Mouse (Mus musculus) stomach, embryonic 14.5 days (tissue): ENCODE data around the gene Rhox3h. TPM values are rescaled to one million over a fixed set of nuclear protein-coding genes. Genes with fewer than 3 reads are reported as not detected.
"Not testable (repeated sequence)": the region's sequence is repeated elsewhere in the genome, so short reads cannot be mapped to it uniquely, and the experiment has no call there.

Source experiments
- ATAC-seq: fragments of 200-750 bp; cut with Nextera tagmentation; 2 replicates; pipeline ENCODE4 v1.8.0; 2017; ENCODE audit warnings: low read depth, moderate TSS enrichment; ENCODE audit not compliant: insufficient number of reproducible peaks, insufficient read depth, low FRiP score
- H3K27ac ChIP-seq: fragments of 300-500 bp; sonication (generic); 2 replicates; pipeline ENCODE4 v1.5.1; 2014; ENCODE audit warnings: mild to moderate bottlenecking, low read length, moderate library complexity, mixed read lengths
- H3K27me3 ChIP-seq: fragments of 300-500 bp; sonication (generic); 2 replicates; pipeline ENCODE4 v1.6.1; 2014; ENCODE audit warnings: low read length, control low read depth, mixed read lengths; ENCODE audit not compliant: control insufficient read depth, insufficient read depth
- H3K36me3 ChIP-seq: fragments of 300-500 bp; sonication (generic); 2 replicates; pipeline ENCODE4 v1.6.1; 2014; ENCODE audit warnings: mild to moderate bottlenecking, control low read depth, low read length, moderate library complexity, mixed read lengths; ENCODE audit not compliant: control insufficient read depth, insufficient read depth
- H3K4me1 ChIP-seq: fragments of 300-500 bp; sonication (generic); 2 replicates; pipeline ENCODE4 v1.6.1; 2014; ENCODE audit warnings: low read length, control low read depth, mixed read lengths; ENCODE audit not compliant: control insufficient read depth, insufficient read depth
- H3K4me2 ChIP-seq: fragments of 300-500 bp; sonication (generic); replicated peaks from 2 replicates; pipeline ENCODE4 v1.6.1; 2014; ENCODE audit warnings: low read depth, low read length, control low read depth
- H3K4me3 ChIP-seq: fragments of 300-500 bp; sonication (generic); 2 replicates; pipeline ENCODE4 v1.5.1; 2014; ENCODE audit warnings: low read depth, low read length, control low read depth
- H3K9ac ChIP-seq: fragments of 300-500 bp; sonication (generic); replicated peaks from 2 replicates; pipeline ENCODE4 v1.6.1; 2014; ENCODE audit warnings: low read depth, mild to moderate bottlenecking, control low read depth, low read length, moderate library complexity, mixed read lengths
- H3K9me3 ChIP-seq: fragments of 300-500 bp; sonication (generic); 2 replicates; pipeline ENCODE4 v1.6.1; 2016; ENCODE audit warnings: low read depth, low read length, control low read depth; ENCODE audit not compliant: control insufficient read depth
- WGBS: fragments of 180-500 bp; shearing (Covaris S2); extraction: QIAGEN DNeasy Blood & Tissue Kit; methylation state at CpG from one replicate; pipeline ENCODE4 v1.1.7; 2014; 5-methylcytosine and 5-hydroxymethylcytosine counted together
- polyA plus RNA-seq: library from polyadenylated mRNA; unstranded; fragments of >200 nt; fragmentation: Nextera tagmentation; extraction: Ambion mirVana; gene quantifications from 2 replicates; pipeline ENCODE4 v1.2.1, GENCODE M21; 2014

Gene Rhox3h
- polyA plus RNA-seq: not detected in 2 replicates

GRCm38 (mm10) chrX:37668664-37669063 is at the start of gene Rhox3h:
Gene Rhox3h, minus strand, starts transcription at chrX:37668764.
- not testable (repeated sequence) for H3K4me2 ChIP-seq, H3K4me1 ChIP-seq
- WGBS: 67% methylated on average over 1 of the region's 3 CpGs

GRCm38 (mm10) chrX:37701821-37702387 is 33.3 kb upstream of the Rhox3h start:
- Histone ChIP-seq H3K4me2 (no peak overlapping the region), H3K27ac (no peak overlapping the region), H3K27me3 (no peaks in the 10 kb centered on the region), H3K4me1 (no peaks in the 10 kb centered on the region), H3K36me3 (no peaks in the 10 kb centered on the region), H3K9me3 (no peaks in the 10 kb centered on the region), H3K9ac (no peak overlapping the region), H3K4me3 (no peak overlapping the region)
- no peak for ATAC-seq
- 50% methylated on average over 3 of the region's 3 CpGs for WGBS

More at GRCm38 (mm10) chrX:37668664-37669063, at the start of gene Rhox3h:
- not testable (repeated sequence) for H3K9ac ChIP-seq, H3K27me3 ChIP-seq, H3K9me3 ChIP-seq, H3K4me3 ChIP-seq, H3K36me3 ChIP-seq, ATAC-seq, H3K27ac ChIP-seq

- 73% methylated on average over 2 of the region's 2 CpGs for WGBS
- no peaks in the 10 kb centered on the region for H3K9me3 ChIP-seq
- no peaks in the 10 kb centered on the region for H3K27me3 ChIP-seq
- ATAC-seq: no peak
- H3K4me3 ChIP-seq: no peak overlapping the region
- no peak overlapping the region for H3K27ac ChIP-seq
- H3K4me2 ChIP-seq: no peak overlapping the region
- H3K4me1 ChIP-seq: no peaks in the 10 kb centered on the region
- H3K36me3 ChIP-seq: no peaks in the 10 kb centered on the region
- no peak overlapping the region for H3K9ac ChIP-seq
Observed at GRCm38 (mm10) chrX:37692261-37692660, 23.7 kb upstream of the Rhox3h start.

- Histone ChIP-seq H3K27ac (no peak overlapping the region), H3K4me1 (no peaks in the 10 kb centered on the region), H3K36me3 (no peaks in the 10 kb centered on the region), H3K9me3 (no peaks in the 10 kb centered on the region), H3K9ac (no peak overlapping the region), H3K27me3 (no peaks in the 10 kb centered on the region), H3K4me3 (no peak overlapping the region), H3K4me2 (no peak overlapping the region)
- WGBS: 84% methylated on average over 24 of the region's 24 CpGs
- ATAC-seq: no peak
Observed at GRCm38 (mm10) chrX:37683031-37683715, 14.6 kb upstream of the Rhox3h start.

GRCm38 (mm10) chrX:37673177-37673576 is 4.6 kb upstream of the Rhox3h start, which contains the start of gene Rhox2h:
Gene Rhox2h, minus strand, starts transcription at chrX:37673277.
- not testable (repeated sequence) for ATAC-seq, H3K4me2 ChIP-seq, H3K4me3 ChIP-seq, H3K36me3 ChIP-seq, H3K9me3 ChIP-seq, H3K4me1 ChIP-seq, H3K9ac ChIP-seq, H3K27ac ChIP-seq, H3K27me3 ChIP-seq
- 80% methylated on average over 8 of the region's 8 CpGs for WGBS

GRCm38 (mm10) chrX:37651227-37651626 is 17.3 kb downstream of the Rhox3h start, which contains the start of gene Rhox4g:
Gene Rhox4g, minus strand, starts transcription at chrX:37651327.
- 94% methylated on average over 16 of the region's 20 CpGs for WGBS
- not testable (repeated sequence) for H3K9ac ChIP-seq, H3K36me3 ChIP-seq, H3K4me2 ChIP-seq, H3K27me3 ChIP-seq, ATAC-seq, H3K9me3 ChIP-seq, H3K27ac ChIP-seq, H3K4me1 ChIP-seq, H3K4me3 ChIP-seq

- H3K27ac ChIP-seq, H3K4me2 ChIP-seq, H3K36me3 ChIP-seq, H3K4me1 ChIP-seq, H3K9ac ChIP-seq, H3K4me3 ChIP-seq, H3K9me3 ChIP-seq, H3K27me3 ChIP-seq, ATAC-seq: not testable (repeated sequence)
- WGBS: 86% methylated on average over 6 of the region's 6 CpGs
Observed at GRCm38 (mm10) chrX:37643370-37643769, 25.2 kb downstream of the Rhox3h start, which contains the start of gene Rhox2g. Gene Rhox2g, minus strand, starts transcription at chrX:37643470.

GRCm38 (mm10) chrX:37628512-37628911 is 40.1 kb downstream of the Rhox3h start, which contains the start of gene Rhox3g:
Gene Rhox3g, minus strand, starts transcription at chrX:37628612.
- H3K4me2 ChIP-seq, ATAC-seq, H3K4me3 ChIP-seq, H3K27me3 ChIP-seq, H3K9ac ChIP-seq, H3K4me1 ChIP-seq, H3K27ac ChIP-seq, H3K36me3 ChIP-seq, H3K9me3 ChIP-seq: not testable (repeated sequence)
- 89% methylated on average over 2 of the region's 2 CpGs for WGBS
